Mouse (Mus musculus): Measurements from ENCODE around the gene Shisa7. TPM values are rescaled to one million over a fixed set of nuclear protein-coding genes. Genes with fewer than 3 reads are reported as not detected.
"Not testable (repeated sequence)": the region's sequence is repeated elsewhere in the genome, so short reads cannot be mapped to it uniquely, and the experiment has no call there.

Shisa7 gene
- total RNA-seq, 2 experiments from 2014 or later: not detected

GRCm38 (mm10) chr7:4849372-4849771 lies 4.9 kb upstream of the Shisa7 start:
- no peak for ATAC-seq (ENCODE audit: poor library complexity, severe bottlenecking)

- no peak for ATAC-seq (ENCODE audit: poor library complexity, severe bottlenecking)
Measured at GRCm38 (mm10) chr7:4844917-4845309, 417 bp upstream of the Shisa7 start.

- ATAC-seq (ENCODE audit: poor library complexity, severe bottlenecking): no peak
Measured at GRCm38 (mm10) chr7:4843604-4844244, 772 bp downstream of the Shisa7 start.

GRCm38 (mm10) chr7:4842634-4843131 lies 1.8 kb downstream of the Shisa7 start:
- no peak for ATAC-seq (ENCODE audit: poor library complexity, severe bottlenecking)

- ATAC-seq (ENCODE audit: poor library complexity, severe bottlenecking): no peak
Measured at GRCm38 (mm10) chr7:4842077-4842476, 2.4 kb downstream of the Shisa7 start.

GRCm38 (mm10) chr7:4837639-4838038 lies 6.9 kb downstream of the Shisa7 start:
- no peak for ATAC-seq (ENCODE audit: poor library complexity, severe bottlenecking)

GRCm38 (mm10) chr7:4836351-4836792 lies 8.1 kb downstream of the Shisa7 start:
- ATAC-seq (ENCODE audit: poor library complexity, severe bottlenecking): peak; percentile 89

GRCm38 (mm10) chr7:4835631-4836327 lies 8.7 kb downstream of the Shisa7 start:
- no peak for ATAC-seq (ENCODE audit: poor library complexity, severe bottlenecking)

GRCm38 (mm10) chr7:4830476-4830875 lies 14.0 kb downstream of the Shisa7 start:
- no peak for ATAC-seq (ENCODE audit: poor library complexity, severe bottlenecking)

- no peak for ATAC-seq (ENCODE audit: poor library complexity, severe bottlenecking)
Measured at GRCm38 (mm10) chr7:4825365-4825764, 19.1 kb downstream of the Shisa7 start.

GRCm38 (mm10) chr7:4822162-4822907 lies 22.2 kb downstream of the Shisa7 start:
- no peak for ATAC-seq (ENCODE audit: poor library complexity, severe bottlenecking)

GRCm38 (mm10) chr7:4821690-4822089 lies 22.8 kb downstream of the Shisa7 start:
- no peak for ATAC-seq (ENCODE audit: poor library complexity, severe bottlenecking)

GRCm38 (mm10) chr7:4820925-4821324 lies 23.6 kb downstream of the Shisa7 start:
- not testable (repeated sequence) for ATAC-seq (ENCODE audit: poor library complexity, severe bottlenecking)

GRCm38 (mm10) chr7:4816559-4816958 lies 27.9 kb downstream of the Shisa7 start:
- ATAC-seq (ENCODE audit: poor library complexity, severe bottlenecking): no peak

- ATAC-seq (ENCODE audit: poor library complexity, severe bottlenecking): no peak
Measured at GRCm38 (mm10) chr7:4813105-4813791, 31.2 kb downstream of the Shisa7 start.

- peak; percentile 90 for ATAC-seq (ENCODE audit: poor library complexity, severe bottlenecking)
Measured at GRCm38 (mm10) chr7:4812303-4813104, 32.0 kb downstream of the Shisa7 start, which contains the start of gene Ube2s. TSS of gene Ube2s (minus strand) at chr7:4812590.

GRCm38 (mm10) chr7:4811842-4812302 lies 32.6 kb downstream of the Shisa7 start:
- no peak for ATAC-seq (ENCODE audit: poor library complexity, severe bottlenecking)

- not testable (repeated sequence) for ATAC-seq (ENCODE audit: poor library complexity, severe bottlenecking)
Measured at GRCm38 (mm10) chr7:4811131-4811530, 33.4 kb downstream of the Shisa7 start.

GRCm38 (mm10) chr7:4806716-4807115 lies 37.8 kb downstream of the Shisa7 start:
- ATAC-seq (ENCODE audit: poor library complexity, severe bottlenecking): peak; percentile 83

- ATAC-seq (ENCODE audit: poor library complexity, severe bottlenecking): no peak
Measured at GRCm38 (mm10) chr7:4802247-4802646, 42.2 kb downstream of the Shisa7 start.
